14 mouse cellular contexts compared by ENCODE assay signal in the genomic region with DNA sequence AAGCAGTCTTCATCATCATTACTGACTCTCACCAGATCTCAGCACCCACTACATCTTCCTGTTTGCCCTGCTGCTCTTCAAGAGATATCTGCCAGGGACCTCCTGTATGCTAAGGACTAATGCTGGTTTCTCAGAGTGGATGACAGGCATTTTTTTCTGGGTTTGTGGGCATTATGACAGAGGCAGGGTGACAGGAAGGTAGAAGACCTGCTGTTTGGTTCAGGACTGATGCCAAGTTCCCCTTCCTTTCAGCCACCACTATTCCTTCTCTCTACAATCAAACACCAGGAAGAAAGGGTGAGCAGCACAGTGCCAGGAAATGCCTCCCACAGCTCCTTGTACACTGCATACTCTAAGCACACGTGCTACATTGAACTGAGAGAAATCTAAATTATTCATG.
A peak's percentile ranks its signal among the peaks of the same experiment; 100 is the strongest.
DNase-seq lines count a peak whose midpoint lies in the region; ATAC-seq lines count a peak whose summit lies in the region.
"Had no signal": no experiment of that assay in that cellular context is flagged by ENCODE, and none has a peak within 500 bp of the region (broad histone marks: within the 10 kb centered on the region; RNA-seq: fewer than 3 reads in every experiment).

No protein-coding gene starts in this region.

- no peaks in the 10 kb centered on the region for H3K36me3 ChIP-seq in heart, embryonic 13.5 days
- no peaks in the 10 kb centered on the region for H3K36me3 ChIP-seq in midbrain, embryonic 16.5 days (ENCODE audit: control insufficient read depth, insufficient read depth, low read length)
- H3K36me3 ChIP-seq in midbrain, embryonic 10.5 days, result peaks cover 12% of the 10 kb centered on the region; the same call in 1 of the 2 replicates
- H3K36me3 ChIP-seq in kidney, embryonic 15.5 days, result 0 out of 2 replicates have a peak, but pooled peaks cover 5% of the 10 kb centered on the region
- H3K36me3 ChIP-seq: heart, embryonic 15.5 days had no signal

- H3K4me1 ChIP-seq in heart, embryonic 13.5 days, result peaks cover 50% of the 10 kb centered on the region
- peaks cover 17% of the 10 kb centered on the region for H3K4me1 ChIP-seq in midbrain, embryonic 16.5 days (ENCODE audit: control insufficient read depth, insufficient read depth, low read length)
- no peaks in the 10 kb centered on the region; the same call in 1 of the 2 replicates for H3K4me1 ChIP-seq in midbrain, embryonic 10.5 days
- H3K4me1 ChIP-seq in kidney, embryonic 15.5 days, result peaks cover 13% of the 10 kb centered on the region

- H3K27ac ChIP-seq in heart, embryonic 13.5 days (replicated peaks), result 0 out of 2 replicates have a peak overlapping the region, but pooled peaks have one; percentile 5
- H3K27ac ChIP-seq in midbrain, embryonic 16.5 days (ENCODE audit: low read length), result no peak overlapping the region
- H3K27ac ChIP-seq in midbrain, embryonic 10.5 days (replicated peaks), result no peak overlapping the region
- H3K27ac ChIP-seq in kidney, embryonic 15.5 days, result no peak overlapping the region
- H3K27ac ChIP-seq: heart, embryonic 15.5 days; limb, embryonic 13.5 days had no signal

- H3K9ac ChIP-seq in heart, embryonic 13.5 days, result no peak overlapping the region
- no peak overlapping the region for H3K9ac ChIP-seq in midbrain, embryonic 16.5 days (ENCODE audit: low read depth, low read length)
- H3K9ac ChIP-seq in kidney, embryonic 15.5 days, result no peak overlapping the region
- H3K9ac ChIP-seq: heart, embryonic 15.5 days; limb, embryonic 13.5 days had no signal

- DNase-seq in heart, postnatal 4 days, result no peak
- DNase-seq in midbrain, embryonic 10.5 days (ENCODE audit: low spot score), result no peak
- peak; percentile 80 to 83 for DNase-seq in cerebellum, postnatal 14 days
- no peak for DNase-seq in right cerebral cortex, postnatal 36 days (ENCODE audit: low spot score in 2 of 2)
- DNase-seq: kidney, adult 18-20 months; lung, postnatal 10 days; right cerebral cortex, postnatal 14 days had no signal

- ATAC-seq in heart, embryonic 13.5 days (ENCODE audit: extremely low read depth, insufficient number of reproducible peaks, low FRiP score, low TSS enrichment), result no peak
- peak; percentile 52; the same call in 1 of the 2 replicates for ATAC-seq in midbrain, embryonic 16.5 days
- ATAC-seq in megakaryocyte progenitor cell, adult 5-6 weeks (replicated peaks; ENCODE audit: poor library complexity), result peak; percentile 91
- ATAC-seq in kidney, embryonic 15.5 days (replicated peaks; ENCODE audit: low FRiP score), result no peak
- ATAC-seq: Patski had no signal

- no peak overlapping the region for H3K4me3 ChIP-seq in heart, embryonic 13.5 days
- H3K4me3 ChIP-seq in midbrain, embryonic 16.5 days (ENCODE audit: low read depth, low read length), result no peak overlapping the region
- H3K4me3 ChIP-seq in midbrain, embryonic 10.5 days, result no peak overlapping the region
- H3K4me3 ChIP-seq in kidney, embryonic 15.5 days (replicated peaks), result no peak overlapping the region
- H3K4me3 ChIP-seq: heart, embryonic 15.5 days; limb, embryonic 13.5 days had no signal

- no peak overlapping the region for H3K4me2 ChIP-seq in heart, embryonic 13.5 days
- no peak overlapping the region for H3K4me2 ChIP-seq in midbrain, embryonic 16.5 days (ENCODE audit: low read length)
- no peak overlapping the region for H3K4me2 ChIP-seq in kidney, embryonic 15.5 days
- H3K4me2 ChIP-seq: heart, embryonic 15.5 days; limb, embryonic 13.5 days had no signal

- H3K9me3 ChIP-seq in heart, embryonic 13.5 days, result no peaks in the 10 kb centered on the region
- no peaks in the 10 kb centered on the region for H3K9me3 ChIP-seq in midbrain, embryonic 16.5 days (replicated peaks; ENCODE audit: control insufficient read depth, low read length, poor library complexity, severe bottlenecking)
- H3K9me3 ChIP-seq in midbrain, embryonic 10.5 days (replicated peaks), result no peaks in the 10 kb centered on the region
- H3K9me3 ChIP-seq in kidney, embryonic 15.5 days (replicated peaks), result no peaks in the 10 kb centered on the region
- H3K9me3 ChIP-seq: heart, embryonic 15.5 days; limb, embryonic 13.5 days had no signal

- no peaks in the 10 kb centered on the region for H3K27me3 ChIP-seq in heart, embryonic 13.5 days (replicated peaks)
- no peaks in the 10 kb centered on the region for H3K27me3 ChIP-seq in midbrain, embryonic 16.5 days (ENCODE audit: control insufficient read depth, insufficient read depth, low read depth, low read length)
- H3K27me3 ChIP-seq in midbrain, embryonic 10.5 days (ENCODE audit: low read depth, poor library complexity, severe bottlenecking), result no peaks in the 10 kb centered on the region
- no peaks in the 10 kb centered on the region for H3K27me3 ChIP-seq in kidney, embryonic 15.5 days
- H3K27me3 ChIP-seq: heart, embryonic 15.5 days; limb, embryonic 13.5 days; Patski had no signal

- 61% methylated on average over 1 of the region's 1 CpGs for WGBS in heart, embryonic 13.5 days
- 39% methylated on average over 1 of the region's 1 CpGs for whole genome bisulfite sequencing in midbrain, embryonic 16.5 days
- 88% methylated on average over 1 of the region's 1 CpGs for WGBS in midbrain, embryonic 10.5 days
- 51% methylated on average over 1 of the region's 1 CpGs for WGBS in kidney, embryonic 15.5 days

Comparison
In these comparisons a context has a peak if more than half of its experiments do, and no peak if none do; other contexts are left out.
1. ATAC-seq: peak in midbrain, embryonic 16.5 days (single experiment) and megakaryocyte progenitor cell, adult 5-6 weeks (single experiment); none in heart, embryonic 13.5 days (single experiment) and kidney, embryonic 15.5 days (single experiment).
2. DNase-seq: peak in cerebellum, postnatal 14 days (2 of 2); none in heart, postnatal 4 days (single experiment), midbrain, embryonic 10.5 days (single experiment) and right cerebral cortex, postnatal 36 days (0 of 2).